Mouse (Mus musculus): ENCODE measurements at regions not wholly inside any gene's neighbourhood (a gene's known extent, or its start where the extent isn't known, plus 50 kb on each side); places are given as distances from the start of the nearest gene placed in this dataset.

- Histone ChIP-seq H3K36me3 (no peaks in the 10 kb centered on the region), H3K4me3 (no peak overlapping the region), H3K4me1 (replicated peaks) (no peaks in the 10 kb centered on the region), H3K27me3 (ENCODE audit: insufficient read depth, poor library complexity, severe bottlenecking) (no peaks in the 10 kb centered on the region), H3K9me3 (0 out of 2 replicates have a peak, but pooled peaks cover 3% of the 10 kb centered on the region), H3K27ac (no peak overlapping the region)
- 75% methylated on average over 3 of the region's 3 CpGs for WGBS
- no peak for DNase-seq (ENCODE audit: low spot score)
These were observed 257.5 kb downstream of the Tshz3 start for GRCm38 (mm10) chr7:36955376-36955775.

GRCm38 (mm10) chr7:36958255-36958654 is 260.3 kb downstream of the Tshz3 start:
- DNase-seq (ENCODE audit: low spot score), result no peak
- 90% methylated on average over 8 of the region's 8 CpGs for WGBS
- no peak overlapping the region for H3K27ac ChIP-seq

GRCm38 (mm10) chr7:36971772-36972171 is 273.9 kb downstream of the Tshz3 start:
- H3K9me3 ChIP-seq, result no peaks in the 10 kb centered on the region
- H3K4me3 ChIP-seq, result no peak overlapping the region

More at GRCm38 (mm10) chr7:36958255-36958654, 260.3 kb downstream of the Tshz3 start:
- 0 out of 2 replicates have a peak, but pooled peaks cover 3% of the 10 kb centered on the region for H3K9me3 ChIP-seq
- H3K27me3 ChIP-seq (ENCODE audit: insufficient read depth, poor library complexity, severe bottlenecking), result no peaks in the 10 kb centered on the region
- H3K4me1 ChIP-seq (replicated peaks), result no peaks in the 10 kb centered on the region
- H3K36me3 ChIP-seq, result no peaks in the 10 kb centered on the region
- H3K4me3 ChIP-seq, result no peak overlapping the region

GRCm38 (mm10) chr7:36973654-36974320 is 275.9 kb downstream of the Tshz3 start:
- Histone ChIP-seq H3K4me3 (no peak overlapping the region), H3K4me1 (replicated peaks) (peaks cover 27% of the 10 kb centered on the region), H3K27ac (no peak overlapping the region; the same call in 1 of the 2 replicates), H3K27me3 (ENCODE audit: insufficient read depth, poor library complexity, severe bottlenecking) (peaks cover 3% of the 10 kb centered on the region; the same call in 1 of the 2 replicates), H3K9me3 (no peaks in the 10 kb centered on the region), H3K36me3 (no peaks in the 10 kb centered on the region)
- WGBS, result 38% methylated on average over 10 of the region's 10 CpGs
- no peak for DNase-seq (ENCODE audit: low spot score)

More at GRCm38 (mm10) chr7:36971772-36972171, 273.9 kb downstream of the Tshz3 start:
- peaks cover 3% of the 10 kb centered on the region; the same call in 1 of the 2 replicates for H3K27me3 ChIP-seq (ENCODE audit: insufficient read depth, poor library complexity, severe bottlenecking)
- DNase-seq (ENCODE audit: low spot score), result no peak
- H3K4me1 ChIP-seq (replicated peaks), result peaks cover 27% of the 10 kb centered on the region
- 83% methylated on average over 7 of the region's 7 CpGs for WGBS
- H3K27ac ChIP-seq, result no peak overlapping the region
- no peaks in the 10 kb centered on the region for H3K36me3 ChIP-seq

- peaks cover 27% of the 10 kb centered on the region for H3K4me1 ChIP-seq (replicated peaks)
- no peak overlapping the region for H3K4me3 ChIP-seq
- no peaks in the 10 kb centered on the region for H3K36me3 ChIP-seq
- peaks cover 3% of the 10 kb centered on the region; the same call in 1 of the 2 replicates for H3K27me3 ChIP-seq (ENCODE audit: insufficient read depth, poor library complexity, severe bottlenecking)
- H3K27ac ChIP-seq, result no peak overlapping the region
- H3K9me3 ChIP-seq, result no peaks in the 10 kb centered on the region
- WGBS, result 42% methylated on average over 4 of the region's 4 CpGs
- peak; percentile 51 for DNase-seq (ENCODE audit: low spot score)
These were observed 276.7 kb downstream of the Tshz3 start for GRCm38 (mm10) chr7:36974573-36974972.

- peak; percentile 16 for DNase-seq (ENCODE audit: low spot score)
- Histone ChIP-seq H3K4me3 (0 out of 2 replicates have a peak overlapping the region, but pooled peaks have one; percentile 16), H3K27me3 (ENCODE audit: insufficient read depth, poor library complexity, severe bottlenecking) (peaks cover 3% of the 10 kb centered on the region; the same call in 1 of the 2 replicates), H3K27ac (0 out of 2 replicates have a peak overlapping the region, but pooled peaks have one; percentile 45), H3K36me3 (no peaks in the 10 kb centered on the region), H3K9me3 (peaks cover 2% of the 10 kb centered on the region; the same call in 1 of the 2 replicates), H3K4me1 (replicated peaks) (peaks cover 27% of the 10 kb centered on the region)
- WGBS, result 18% methylated on average over 5 of the region's 5 CpGs
These were observed 277.6 kb downstream of the Tshz3 start for GRCm38 (mm10) chr7:36975475-36975874.

- H3K27ac ChIP-seq, result no peak overlapping the region
- H3K36me3 ChIP-seq, result no peaks in the 10 kb centered on the region
- peaks cover 3% of the 10 kb centered on the region; the same call in 1 of the 2 replicates for H3K9me3 ChIP-seq
- 87% methylated on average over 12 of the region's 12 CpGs for WGBS
- peaks cover 23% of the 10 kb centered on the region for H3K4me1 ChIP-seq (replicated peaks)
- no peaks in the 10 kb centered on the region for H3K27me3 ChIP-seq (ENCODE audit: insufficient read depth, poor library complexity, severe bottlenecking)
- no peak overlapping the region for H3K4me3 ChIP-seq
- no peak for DNase-seq (ENCODE audit: low spot score)
These were observed 279.9 kb downstream of the Tshz3 start for GRCm38 (mm10) chr7:36977819-36978218.

GRCm38 (mm10) chr7:36989380-36989779 is 291.5 kb downstream of the Tshz3 start:
- Histone ChIP-seq H3K27ac (no peak overlapping the region), H3K9me3 (peaks cover 11% of the 10 kb centered on the region), H3K27me3 (ENCODE audit: insufficient read depth, poor library complexity, severe bottlenecking) (no peaks in the 10 kb centered on the region), H3K36me3 (no peaks in the 10 kb centered on the region), H3K4me1 (replicated peaks) (no peaks in the 10 kb centered on the region), H3K4me3 (no peak overlapping the region)
- WGBS, result 84% methylated on average over 1 of the region's 1 CpGs
- no peak for DNase-seq (ENCODE audit: low spot score)

GRCm38 (mm10) chr7:37004601-37005000 is 306.7 kb downstream of the Tshz3 start:
- WGBS, result 93% methylated on average over 5 of the region's 5 CpGs
- Histone ChIP-seq H3K27ac (no peak overlapping the region), H3K4me1 (replicated peaks) (peaks cover 5% of the 10 kb centered on the region; the same call in 1 of the 2 replicates), H3K27me3 (ENCODE audit: insufficient read depth, poor library complexity, severe bottlenecking) (no peaks in the 10 kb centered on the region), H3K9me3 (no peaks in the 10 kb centered on the region), H3K4me3 (no peak overlapping the region), H3K36me3 (no peaks in the 10 kb centered on the region)
- no peak for DNase-seq (ENCODE audit: low spot score)

- no peaks in the 10 kb centered on the region for H3K9me3 ChIP-seq
- no peak overlapping the region for H3K27ac ChIP-seq
- H3K4me1 ChIP-seq (replicated peaks), result peaks cover 9% of the 10 kb centered on the region; the same call in 1 of the 2 replicates
- DNase-seq (ENCODE audit: low spot score), result no peak
- no peak overlapping the region for H3K4me3 ChIP-seq
- no peaks in the 10 kb centered on the region for H3K27me3 ChIP-seq (ENCODE audit: insufficient read depth, poor library complexity, severe bottlenecking)
- H3K36me3 ChIP-seq, result no peaks in the 10 kb centered on the region
- 93% methylated on average over 2 of the region's 2 CpGs for WGBS
These were observed 307.8 kb downstream of the Tshz3 start for GRCm38 (mm10) chr7:37005701-37006100.

GRCm38 (mm10) chr7:37006921-37007320 is 309.0 kb downstream of the Tshz3 start:
- Histone ChIP-seq H3K27ac (no peak overlapping the region), H3K9me3 (no peaks in the 10 kb centered on the region), H3K4me3 (no peak overlapping the region), H3K27me3 (ENCODE audit: insufficient read depth, poor library complexity, severe bottlenecking) (no peaks in the 10 kb centered on the region; the same call in 1 of the 2 replicates), H3K4me1 (replicated peaks) (peaks cover 13% of the 10 kb centered on the region; the same call in 1 of the 2 replicates), H3K36me3 (no peaks in the 10 kb centered on the region)
- WGBS, result 71% methylated on average over 10 of the region's 10 CpGs
- no peak for DNase-seq (ENCODE audit: low spot score)

- Histone ChIP-seq H3K36me3 (no peaks in the 10 kb centered on the region), H3K27me3 (ENCODE audit: insufficient read depth, poor library complexity, severe bottlenecking) (no peaks in the 10 kb centered on the region; the same call in 1 of the 2 replicates), H3K4me1 (replicated peaks) (peaks cover 13% of the 10 kb centered on the region; the same call in 1 of the 2 replicates), H3K9me3 (no peaks in the 10 kb centered on the region), H3K4me3 (no peak overlapping the region), H3K27ac (no peak overlapping the region)
- DNase-seq (ENCODE audit: low spot score), result peak; percentile 57
- 62% methylated on average over 6 of the region's 6 CpGs for WGBS
These were observed 313.3 kb downstream of the Tshz3 start for GRCm38 (mm10) chr7:37011180-37011754.

GRCm38 (mm10) chr7:37020078-37020477 is 322.2 kb downstream of the Tshz3 start:
- H3K4me3 ChIP-seq, result no peak overlapping the region
- 57% methylated on average over 3 of the region's 3 CpGs for WGBS
- H3K27me3 ChIP-seq (ENCODE audit: insufficient read depth, poor library complexity, severe bottlenecking), result no peaks in the 10 kb centered on the region
- H3K27ac ChIP-seq, result no peak overlapping the region
- no peaks in the 10 kb centered on the region for H3K36me3 ChIP-seq
- H3K9me3 ChIP-seq, result no peaks in the 10 kb centered on the region
- H3K4me1 ChIP-seq (replicated peaks), result 0 out of 2 replicates have a peak, but pooled peaks cover 4% of the 10 kb centered on the region
- DNase-seq (ENCODE audit: low spot score), result no peak
